Mouse (Mus musculus) megakaryocyte progenitor cell, adult 5-6 weeks (primary cell): ENCODE results near the gene Zscan29. TPM values are rescaled to one million over a fixed set of nuclear protein-coding genes. Genes with fewer than 3 reads are reported as not detected.

Source experiments
- ATAC-seq: replicated peaks from 2 replicates; pipeline ENCODE4 v1.8.0; 2016; ENCODE audit warnings: mild to moderate bottlenecking, moderate TSS enrichment, inconsistent platforms; ENCODE audit not compliant: poor library complexity
- total RNA-seq, 2 experiments: library from RNA; stranded (forward) in 1 of 2; stranded (reverse) in 1 of 2; fragments of 157-497, 149-512 nt in 1 of 2; fragments of 200-1000 nt in 1 of 2; gene quantifications; 2 replicates each; pipeline versions ENCODE4 v1.2.3 to v1.2.4; 2015 to 2017

The Zscan29 gene
- total RNA-seq (2015) (18.8 and 21.2 TPM in 2 replicates), total RNA-seq (2017) (18.7 and 25.4 TPM in 2 replicates)

DNA sequence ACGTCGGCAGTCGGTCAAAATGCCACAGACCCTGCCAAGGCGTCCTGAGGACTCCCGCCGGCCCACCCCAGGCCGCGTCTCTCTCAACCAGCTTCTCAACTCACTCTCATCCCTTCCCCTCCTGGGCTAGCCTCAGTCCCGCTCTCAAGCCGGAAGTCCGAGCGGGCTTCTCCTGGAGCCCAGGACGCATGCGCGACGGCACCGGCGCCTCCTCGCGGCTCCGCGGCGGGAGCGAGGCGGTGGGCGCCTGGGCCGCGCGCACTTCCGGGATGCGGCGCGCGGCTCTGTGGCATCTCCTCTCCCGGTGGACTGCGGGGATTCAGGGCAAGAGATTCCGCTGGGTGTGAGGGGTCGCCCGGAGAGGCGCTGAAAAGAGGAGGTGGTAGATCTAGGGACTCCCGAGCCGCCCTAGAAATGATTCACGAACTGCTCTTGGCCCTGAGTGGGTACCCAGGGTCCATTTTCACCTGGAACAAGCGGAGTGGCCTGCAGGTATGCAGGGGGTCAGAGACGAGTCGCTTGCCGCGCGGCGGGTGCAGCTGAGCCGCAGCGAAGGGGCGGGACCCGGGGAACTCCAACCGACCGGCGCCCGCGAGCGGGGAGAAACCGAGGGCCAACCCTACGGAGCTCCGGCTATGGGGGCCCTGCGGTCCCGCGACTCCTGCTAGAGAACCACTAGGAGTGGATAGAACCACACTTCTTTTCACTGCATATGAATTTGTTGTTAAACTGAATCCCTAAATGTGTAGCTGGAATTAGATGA, at the start of gene Zscan29:
Gene Zscan29 (minus strand): TSS at position 146 of the 763 bp plus-strand sequence.
- peak; percentile 87 for ATAC-seq

GRCm38 (mm10) chr2:121219994-121220393, 49.1 kb upstream of the Zscan29 start:
- ATAC-seq = no peak

- ATAC-seq = no peak
These were observed 48.3 kb upstream of the Zscan29 start for GRCm38 (mm10) chr2:121219177-121219576.

DNA sequence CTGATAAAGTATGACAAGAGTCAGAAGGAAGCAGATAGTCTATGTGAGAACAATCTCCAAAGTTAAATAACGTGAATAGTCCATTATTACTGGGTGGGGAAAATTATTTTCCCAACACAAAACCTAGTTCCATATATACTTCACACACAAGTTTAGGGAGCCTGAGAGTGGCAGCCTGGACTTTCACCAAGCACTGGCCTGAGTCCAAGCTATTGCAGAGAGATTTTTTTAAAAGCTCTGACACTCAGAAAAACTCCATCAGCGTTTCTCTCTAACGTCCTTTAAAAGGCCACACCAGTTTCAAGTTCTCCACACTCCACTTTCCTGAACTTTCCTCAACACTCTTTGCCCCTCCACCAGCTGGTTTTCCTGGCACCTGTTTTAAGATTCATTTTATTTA, 43.6 kb upstream of the Zscan29 start:
- no peak for ATAC-seq

GRCm38 (mm10) chr2:121206541-121206940, 35.6 kb upstream of the Zscan29 start:
- ATAC-seq = peak; percentile 83

DNA sequence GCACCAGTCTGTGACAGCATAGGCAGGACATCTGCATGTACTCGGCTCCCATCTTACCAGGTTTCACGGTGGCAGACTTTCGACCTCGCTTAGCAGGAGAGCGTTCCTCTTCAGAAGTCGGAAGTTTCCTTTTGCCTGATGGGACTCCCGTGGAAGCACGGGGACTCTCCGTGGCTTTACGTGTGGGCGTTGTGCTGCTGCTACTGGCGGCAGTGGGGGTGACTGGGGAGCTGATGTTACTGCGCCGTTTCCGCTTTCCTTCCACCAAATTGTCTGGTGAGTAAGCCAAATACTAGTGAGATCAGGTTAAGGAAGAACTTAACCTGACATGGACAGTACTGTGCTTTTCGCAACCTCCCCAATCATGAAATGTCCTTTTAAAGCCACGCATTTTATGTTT, 33.4 kb upstream of the Zscan29 start:
- ATAC-seq = no peak

DNA sequence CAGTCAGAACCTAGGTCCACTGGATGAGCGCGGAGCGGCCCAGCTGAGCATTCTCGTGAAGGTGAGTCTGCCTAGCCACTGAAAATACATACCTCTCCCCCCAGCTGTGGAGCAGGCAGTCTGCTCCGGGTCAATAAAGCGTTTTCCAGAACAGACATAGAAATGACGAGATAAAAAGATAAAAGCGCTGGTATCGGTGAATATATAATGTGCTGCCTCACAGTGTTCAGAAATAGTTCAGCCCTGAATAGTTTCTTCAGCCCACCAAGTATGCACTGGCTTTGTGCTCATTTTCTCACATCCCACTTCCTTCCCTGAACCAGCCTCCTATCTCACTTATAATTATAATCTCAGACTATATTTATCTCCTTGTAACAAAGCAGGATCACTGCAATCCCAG, 24.5 kb upstream of the Zscan29 start:
- no peak for ATAC-seq

GRCm38 (mm10) chr2:121188530-121188929, 17.6 kb upstream of the Zscan29 start:
- no peak for ATAC-seq

DNA sequence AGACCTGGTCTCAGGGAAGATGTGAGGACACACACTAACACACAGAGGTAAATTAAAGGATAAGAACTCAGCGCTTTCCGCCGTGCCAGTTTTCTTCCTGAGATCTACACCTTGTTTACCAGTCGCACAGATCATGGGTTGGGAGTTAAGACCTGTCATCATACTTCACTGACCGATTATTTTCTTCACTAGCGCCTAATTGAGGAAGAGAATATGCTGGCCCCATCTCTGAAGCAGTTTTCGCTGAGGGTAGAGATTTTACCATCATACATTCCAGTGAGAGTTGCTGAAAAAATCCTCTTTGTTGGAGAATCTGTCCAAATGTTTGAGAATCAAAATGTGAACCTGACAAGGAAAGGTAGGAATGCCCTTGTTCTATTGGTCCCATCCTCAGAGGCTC, 13.2 kb upstream of the Zscan29 start:
- ATAC-seq = no peak

- no peak for ATAC-seq
These were observed 12.5 kb upstream of the Zscan29 start for GRCm38 (mm10) chr2:121183431-121183830.

- ATAC-seq = no peak
These were observed 8.0 kb upstream of the Zscan29 start for GRCm38 (mm10) chr2:121178828-121179479.

- peak; percentile 35 for ATAC-seq
These were observed 399 bp downstream of the Zscan29 start, which contains the start of gene Tubgcp4 for GRCm38 (mm10) chr2:121170481-121170971. Gene Tubgcp4 (plus strand): TSS chr2:121170654.

GRCm38 (mm10) chr2:121169902-121170301, 1.0 kb downstream of the Zscan29 start:
- ATAC-seq = peak; percentile 52

GRCm38 (mm10) chr2:121169173-121169572, 1.8 kb downstream of the Zscan29 start:
- no peak for ATAC-seq

GRCm38 (mm10) chr2:121153100-121153499, 17.8 kb downstream of the Zscan29 start:
- peak; percentile 46; the same call in 1 of the 2 replicates for ATAC-seq

GRCm38 (mm10) chr2:121149679-121150078, 21.2 kb downstream of the Zscan29 start:
- ATAC-seq = 0 out of 2 replicates have a peak, but pooled peaks have one; percentile 54

- ATAC-seq = no peak
These were observed 28.5 kb downstream of the Zscan29 start for GRCm38 (mm10) chr2:121142415-121142814.

GRCm38 (mm10) chr2:121141216-121142035, 29.5 kb downstream of the Zscan29 start:
- no peak for ATAC-seq

GRCm38 (mm10) chr2:121140018-121140882, 30.7 kb downstream of the Zscan29 start, which contains the start of the genes Adal and Lcmt2:
Gene Adal (plus strand): TSS chr2:121140428.
Gene Lcmt2 (minus strand): TSS chr2:121140653.
- ATAC-seq = peak; percentile 78
